Mouse (Mus musculus): ENCODE results near the gene Sf3b2. TPM values are rescaled to one million over a fixed set of nuclear protein-coding genes. Genes with fewer than 3 reads are reported as not detected.

Gene Sf3b2
- total RNA-seq (2021), result 100 to 1,000 TPM; 204 to 205 TPM

GRCm38 (mm10) chr19:5294972-5295735 is at the start of gene Sf3b2:
Gene Sf3b2 (minus strand): TSS chr19:5295455.
- peak; percentile 99 for DNase-seq

DNA sequence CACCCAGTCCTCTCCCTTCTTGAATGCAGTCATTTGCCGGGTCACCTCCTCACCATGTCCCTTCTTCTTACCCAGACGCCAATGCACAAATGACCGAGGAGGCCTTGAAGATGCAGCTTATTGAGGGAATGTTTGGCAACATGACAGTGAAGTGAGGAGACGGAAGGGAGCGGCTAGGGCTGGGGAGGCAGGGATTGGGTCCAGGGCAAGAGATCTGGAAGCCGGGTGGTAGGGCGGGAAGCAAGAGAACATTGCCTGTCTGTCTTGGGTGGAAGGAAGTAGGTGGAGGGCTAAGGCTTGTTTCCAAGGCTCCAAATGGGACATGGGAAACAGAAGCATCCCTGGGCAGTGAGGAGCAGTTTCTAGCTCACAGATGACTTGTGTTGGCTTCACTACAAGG is 46.1 kb upstream of the Sf3b2 start:
- DNase-seq, result no peak

- DNase-seq, result peak; percentile 60
Measured at GRCm38 (mm10) chr19:5337975-5338374, 42.7 kb upstream of the Sf3b2 start.

GRCm38 (mm10) chr19:5335441-5335840 is 40.2 kb upstream of the Sf3b2 start, which contains the start of gene Catsper1:
Gene Catsper1 (plus strand): TSS chr19:5335741.
- no peak for DNase-seq

DNA sequence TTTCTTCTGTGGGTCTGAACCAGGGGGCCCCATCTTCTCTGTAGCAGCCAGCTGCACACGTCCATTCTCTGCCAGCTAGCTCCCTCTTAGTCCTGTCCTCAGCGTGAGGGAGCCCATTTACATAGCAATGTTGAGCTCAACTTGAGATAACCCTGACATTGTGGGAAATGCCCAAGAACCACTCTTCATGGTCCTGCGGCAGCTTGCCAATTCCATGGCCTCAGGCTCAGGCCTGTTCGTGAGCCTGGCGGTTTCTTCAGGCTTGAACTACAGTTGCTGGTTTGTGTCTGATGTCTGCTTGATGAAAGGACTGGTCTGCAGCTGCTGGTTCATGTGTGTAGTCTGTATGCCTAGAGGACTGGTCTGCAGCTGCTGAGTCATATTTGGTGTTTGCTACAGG is 39.5 kb upstream of the Sf3b2 start:
- no peak for DNase-seq

DNA sequence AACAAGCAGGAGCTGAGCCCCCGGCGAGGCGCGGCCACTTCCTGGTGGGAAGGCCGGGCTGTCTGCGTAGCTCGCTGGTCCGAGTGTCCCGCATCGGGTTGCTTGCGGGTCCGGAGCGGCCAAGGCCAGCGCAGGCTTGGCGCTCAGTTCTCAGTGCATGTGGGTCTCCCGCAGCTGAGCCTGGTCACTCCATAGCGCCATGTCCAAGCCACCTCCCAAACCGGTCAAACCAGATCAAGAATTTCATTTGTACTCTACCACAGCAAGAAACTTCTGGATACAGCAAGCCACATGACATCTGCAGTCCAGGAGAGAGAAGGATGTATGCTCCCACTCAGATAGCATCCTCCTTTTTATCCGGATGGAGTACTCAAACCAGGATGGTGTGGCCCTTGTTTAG is 32.7 kb upstream of the Sf3b2 start:
- DNase-seq, result no peak

DNA sequence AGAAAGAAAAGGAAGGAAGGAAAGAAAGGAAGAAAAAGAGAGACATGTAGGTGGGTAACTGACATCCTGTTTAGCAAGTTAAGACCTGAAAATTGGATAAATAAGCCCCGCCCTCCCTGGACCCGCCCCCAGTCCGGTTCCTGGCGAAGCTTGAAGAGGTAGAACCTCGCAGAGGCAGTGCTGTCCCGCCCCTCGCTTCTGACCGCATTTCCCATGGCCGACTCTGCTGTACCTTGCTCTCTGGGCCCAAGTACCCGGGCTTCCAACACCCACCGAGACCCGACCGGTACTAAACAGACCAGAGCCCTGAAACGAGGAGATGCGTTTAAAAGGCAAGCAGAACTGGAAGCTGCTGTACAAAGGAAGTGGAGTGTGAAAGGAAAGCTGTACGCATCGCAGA is 28.5 kb upstream of the Sf3b2 start:
- no peak for DNase-seq

GRCm38 (mm10) chr19:5313189-5313588 is 17.9 kb upstream of the Sf3b2 start:
- DNase-seq, result no peak

GRCm38 (mm10) chr19:5309025-5309424 is 13.8 kb upstream of the Sf3b2 start:
- DNase-seq, result no peak

- peak in 1 of 2 experiments; percentile 14 for DNase-seq
Measured at GRCm38 (mm10) chr19:5306968-5307734, 11.9 kb upstream of the Sf3b2 start.

GRCm38 (mm10) chr19:5306279-5306678 is 11.0 kb upstream of the Sf3b2 start:
- no peak for DNase-seq

GRCm38 (mm10) chr19:5302455-5302854 is 7.2 kb upstream of the Sf3b2 start:
- peak; percentile 30 to 45 for DNase-seq

- no peak for DNase-seq
Measured at GRCm38 (mm10) chr19:5300588-5300987, 5.3 kb upstream of the Sf3b2 start.

- DNase-seq, result peak; percentile 61 to 71
Measured at GRCm38 (mm10) chr19:5297903-5298800, 2.9 kb upstream of the Sf3b2 start, which contains the start of gene Gal3st3. Gene Gal3st3 (plus strand): TSS chr19:5298331.

DNA sequence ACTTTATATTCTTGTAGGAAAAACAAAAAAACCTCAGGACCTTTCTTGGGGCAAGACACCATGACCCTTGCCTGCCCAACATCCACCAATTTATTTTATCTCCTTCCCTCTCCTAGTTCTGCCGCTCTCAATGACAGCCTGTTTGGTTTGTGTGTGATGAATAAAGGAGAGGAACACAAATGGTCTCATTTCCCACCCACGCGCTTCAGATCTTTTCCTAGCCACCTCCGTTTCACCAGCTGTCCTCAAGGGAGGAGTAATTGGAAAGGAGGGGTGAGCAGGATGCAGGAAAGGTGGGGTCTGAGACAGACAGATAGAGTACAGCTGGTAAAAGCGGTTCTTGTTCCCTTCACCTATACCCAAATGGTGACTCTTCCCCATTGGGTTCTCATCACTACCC is 1.4 kb upstream of the Sf3b2 start:
- peak; percentile 65 to 76 for DNase-seq

GRCm38 (mm10) chr19:5295736-5296075 is 451 bp upstream of the Sf3b2 start:
- no peak for DNase-seq

GRCm38 (mm10) chr19:5278381-5278780 is 16.9 kb downstream of the Sf3b2 start:
- DNase-seq, result no peak

DNA sequence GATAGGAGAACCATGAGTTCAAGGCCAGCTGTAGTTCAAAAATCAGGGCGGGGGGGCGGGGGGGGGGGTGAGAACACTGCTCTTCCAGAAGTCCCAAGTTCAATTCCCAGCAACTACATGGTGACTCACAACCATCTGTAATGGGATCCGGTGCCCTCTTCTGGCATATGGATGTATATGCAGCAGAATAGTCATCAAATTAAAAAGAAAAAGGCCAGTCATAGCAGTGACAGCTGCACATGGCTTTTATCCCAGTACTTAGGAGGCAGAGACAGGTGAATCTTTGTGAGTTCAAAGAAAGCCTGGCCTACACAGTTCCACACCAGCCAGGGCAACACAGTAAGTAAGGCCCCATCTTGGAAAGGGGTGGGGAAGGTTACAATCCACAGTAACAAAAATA is 18.1 kb downstream of the Sf3b2 start:
- DNase-seq, result no peak

DNA sequence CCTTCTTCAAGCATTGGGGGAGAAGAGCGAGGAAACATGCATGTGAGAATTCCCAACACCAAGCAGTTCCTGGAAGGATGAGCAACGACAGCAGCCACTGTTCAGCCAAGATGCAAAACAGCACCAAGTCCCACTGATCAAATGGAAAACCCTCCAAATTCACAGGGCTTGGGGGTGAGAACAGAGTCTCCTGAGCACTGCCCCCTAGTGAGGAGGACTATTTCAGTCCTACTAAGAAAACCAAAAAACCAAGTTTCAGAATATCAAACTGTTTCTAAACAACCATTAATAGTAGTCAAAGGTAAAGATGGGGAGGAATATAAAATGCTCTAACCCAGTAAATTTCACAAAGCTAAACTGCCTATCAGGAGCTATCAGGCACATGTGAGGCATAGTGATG is 18.7 kb downstream of the Sf3b2 start:
- no peak for DNase-seq

DNA sequence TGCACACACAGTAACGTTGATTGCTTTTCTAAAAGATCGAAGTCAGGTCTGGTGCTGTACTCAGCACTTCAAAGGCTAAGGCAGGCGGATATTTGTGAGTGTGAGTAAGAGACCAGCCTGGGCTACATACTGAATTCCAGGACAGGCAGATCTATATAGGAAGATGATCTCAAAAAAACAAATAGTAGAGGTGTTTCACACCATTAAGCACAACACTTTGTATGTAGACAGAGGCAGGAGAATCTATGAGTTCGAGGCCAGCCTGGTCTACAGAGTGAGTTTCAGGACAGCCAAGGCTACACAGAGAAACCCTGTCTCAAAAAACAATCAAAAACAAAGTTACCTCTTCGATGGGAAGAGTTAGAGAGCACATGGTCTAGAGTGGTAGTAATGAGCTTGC is 19.5 kb downstream of the Sf3b2 start:
- no peak for DNase-seq

- DNase-seq, result no peak
Measured at GRCm38 (mm10) chr19:5274641-5275040, 20.6 kb downstream of the Sf3b2 start.

DNA sequence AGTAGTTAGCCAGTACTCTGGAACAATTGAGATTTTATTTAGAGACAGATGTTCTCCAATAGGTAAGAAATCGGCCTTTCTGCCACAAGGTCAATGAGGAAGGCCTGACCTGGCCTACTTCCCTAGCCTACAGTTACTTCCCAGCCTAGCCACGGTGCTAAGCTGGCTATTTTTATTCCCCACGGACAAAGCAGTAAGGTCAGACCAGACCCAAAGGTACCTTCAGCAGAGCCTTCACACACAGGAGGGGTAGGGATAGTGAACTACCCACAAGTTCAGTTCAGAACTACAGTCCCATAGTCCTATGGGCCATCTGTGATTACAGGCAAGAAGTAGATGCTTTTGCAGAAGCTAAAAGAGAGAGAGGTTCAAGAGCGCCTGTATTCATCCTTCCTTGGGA is 21.3 kb downstream of the Sf3b2 start:
- DNase-seq, result no peak
